20 mouse cellular contexts compared by ENCODE assay signal in the genomic region with DNA sequence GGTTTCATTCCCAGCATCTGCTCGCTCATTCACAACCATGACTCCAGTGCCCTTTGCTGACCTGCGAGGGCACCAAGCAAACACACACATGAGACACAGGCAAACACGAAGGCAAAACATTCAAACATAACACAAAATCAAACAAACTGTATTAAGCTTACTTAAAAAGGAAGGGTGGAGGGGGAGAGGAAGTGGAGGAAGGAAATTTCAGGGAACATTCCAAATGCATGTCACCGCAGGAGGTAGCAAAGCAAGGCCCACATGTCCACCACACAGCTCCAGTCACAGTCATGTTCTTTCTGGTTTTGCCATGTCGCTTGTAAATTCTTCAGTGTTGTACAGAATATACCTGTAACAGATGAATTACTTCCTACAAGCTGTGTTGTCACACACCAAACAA.
DNase-seq lines count a peak whose midpoint lies in the region; ATAC-seq and TF ChIP-seq lines count a peak whose summit lies in the region.
"Had no signal": no experiment of that assay in that cellular context is flagged by ENCODE, and none has a peak within 500 bp of the region (broad histone marks: within the 10 kb centered on the region; RNA-seq: fewer than 3 reads in every experiment).

No protein-coding gene starts in this region.

- no peak for TF ChIP-seq CTCF in heart, postnatal 0 days (IDR thresholded peaks at IDR 0.05; ENCODE audit: low read depth)

- no peak for ATAC-seq in heart, embryonic 12.5 days (ENCODE audit: insufficient number of reproducible peaks, low FRiP score)
- ATAC-seq in heart, postnatal 0 days (ENCODE audit: insufficient read depth, low read depth) = no peak
- no peak for ATAC-seq in activated CD4-positive, CD25-positive, alpha-beta regulatory T cell, adult 4 months
- ATAC-seq: forebrain, embryonic 13.5 days; forebrain, postnatal 0 days; hindbrain, embryonic 16.5 days; inflammation-experienced regulatory T-cells, adult 6 months; intestine, postnatal 0 days had no signal

- H3K27me3 ChIP-seq in heart, embryonic 12.5 days (replicated peaks) = no peaks in the 10 kb centered on the region
- no peaks in the 10 kb centered on the region for H3K27me3 ChIP-seq in heart, postnatal 0 days (ENCODE audit: control insufficient read depth, insufficient read depth, low read length)
- H3K27me3 ChIP-seq: hindbrain, embryonic 12.5 days had no signal

- no peak for TF ChIP-seq EP300 in heart, postnatal 0 days (IDR thresholded peaks at IDR 0.05; ENCODE audit: low read depth)

- peaks cover 34% of the 10 kb centered on the region for H3K4me1 ChIP-seq in heart, embryonic 12.5 days (replicated peaks)
- peaks cover 19% of the 10 kb centered on the region; the same call in 1 of the 2 replicates for H3K4me1 ChIP-seq in brown adipose tissue, adult 24 weeks (ENCODE audit: control insufficient read depth, insufficient read depth, insufficient read length, low read length)
- H3K4me1 ChIP-seq in heart, postnatal 0 days (ENCODE audit: control insufficient read depth, insufficient read depth) = peaks cover 33% of the 10 kb centered on the region; the same call in 1 of the 2 replicates
- H3K4me1 ChIP-seq: embryonic facial prominence, embryonic 10.5 days; forebrain, embryonic 13.5 days; hindbrain, embryonic 12.5 days had no signal

- no peak overlapping the region for H3K9ac ChIP-seq in heart, embryonic 12.5 days
- no peak overlapping the region for H3K9ac ChIP-seq in heart, postnatal 0 days (replicated peaks; ENCODE audit: low read depth, low read length)
- H3K9ac ChIP-seq: forebrain, embryonic 13.5 days; forebrain, postnatal 0 days; hindbrain, embryonic 12.5 days had no signal

- intact Hi-C loops in heart, postnatal 14 days (cut with DNase I) = no loop called here

- no peak overlapping the region for H3K4me3 ChIP-seq in heart, embryonic 12.5 days
- no peak overlapping the region for H3K4me3 ChIP-seq in brown adipose tissue, adult 24 weeks (ENCODE audit: insufficient read depth, low read depth, low read length)
- no peak overlapping the region for H3K4me3 ChIP-seq in heart, postnatal 0 days (ENCODE audit: low read depth, low read length)
- H3K4me3 ChIP-seq: embryonic facial prominence, embryonic 10.5 days; forebrain, embryonic 13.5 days; hindbrain, embryonic 12.5 days had no signal

- 0 out of 2 replicates have a peak, but pooled peaks cover 2% of the 10 kb centered on the region for H3K36me3 ChIP-seq in heart, embryonic 12.5 days
- no peaks in the 10 kb centered on the region for H3K36me3 ChIP-seq in heart, postnatal 0 days (replicated peaks; ENCODE audit: control insufficient read depth, insufficient read depth, low read length)
- H3K36me3 ChIP-seq: embryonic facial prominence, embryonic 10.5 days; hindbrain, embryonic 12.5 days had no signal

- peak overlapping the region; percentile 88 for H3K27ac ChIP-seq in heart, embryonic 12.5 days (ENCODE audit: poor library complexity, severe bottlenecking)
- 0 out of 2 replicates have a peak overlapping the region, but pooled peaks have one; percentile 36 for H3K27ac ChIP-seq in brown adipose tissue, adult 24 weeks (replicated peaks; ENCODE audit: low read depth, low read length)
- H3K27ac ChIP-seq in heart, postnatal 0 days (ENCODE audit: low read depth) = peak overlapping the region; percentile 90
- H3K27ac ChIP-seq: embryonic facial prominence, embryonic 10.5 days; forebrain, embryonic 13.5 days; hindbrain, embryonic 12.5 days had no signal

- peaks cover 8% of the 10 kb centered on the region for H3K9me3 ChIP-seq in heart, embryonic 12.5 days (replicated peaks)
- H3K9me3 ChIP-seq in heart, postnatal 0 days (replicated peaks; ENCODE audit: control insufficient read depth, low read length) = no peaks in the 10 kb centered on the region

- H3K4me2 ChIP-seq in heart, embryonic 12.5 days = no peak overlapping the region
- no peak overlapping the region for H3K4me2 ChIP-seq in heart, postnatal 0 days (ENCODE audit: low read depth, low read length)
- H3K4me2 ChIP-seq: forebrain, embryonic 13.5 days; hindbrain, embryonic 12.5 days had no signal

- DNase-seq in heart, adult 11 months = peak; percentile 60
- DNase-seq in heart, adult 18-20 months = no peak
- DNase-seq in heart, postnatal 14 days = no peak
- DNase-seq in heart, postnatal 0 days (ENCODE audit: low spot score) = no peak
- DNase-seq: adrenal gland, postnatal 14 days; cerebellum, adult 18-20 months; cerebellum, adult 9-11 months; cerebellum, postnatal 36 days; forebrain, postnatal 0 days; gastrocnemius, postnatal 36 days; kidney, adult 9 months had no signal

- 73% methylated on average over 5 of the region's 5 CpGs for WGBS in heart, embryonic 12.5 days
- WGBS in heart, postnatal 0 days = 58% methylated on average over 5 of the region's 5 CpGs

Comparison
In these comparisons a context has a peak if more than half of its experiments do, and no peak if none do; other contexts are left out.
1. H3K27ac ChIP-seq: peak in every context shown above with its lines; median percentile 90 in heart, postnatal 0 days; 88 in heart, embryonic 12.5 days; 36 in brown adipose tissue, adult 24 weeks.